Mouse (Mus musculus) olfactory bulb, adult 2 months (tissue): ENCODE results near the gene Gm973. TPM values are rescaled to one million over a fixed set of nuclear protein-coding genes. Genes with fewer than 3 reads are reported as not detected.

ENCODE experiments used
- H3K27ac ChIP-seq: fragments of 200-500 bp; 2 replicates; pipeline ENCODE4 v1.5.1; 2012; ENCODE audit warnings: low read depth, low read length; ENCODE audit not compliant: insufficient read depth
- H3K4me1 ChIP-seq: fragments of 200-500 bp; 2 replicates; pipeline ENCODE4 v1.6.1; 2012; ENCODE audit warnings: low read length; ENCODE audit not compliant: control insufficient read depth, insufficient read depth
- H3K4me3 ChIP-seq: fragments of 200-500 bp; 2 replicates; pipeline ENCODE4 v1.5.1; 2012; ENCODE audit warnings: mild to moderate bottlenecking, low read depth, low read length, moderate library complexity; ENCODE audit not compliant: insufficient read depth
- CTCF ChIP-seq: fragments of 200-500 bp; IDR thresholded peaks from 2 replicates; pipeline ENCODE4 v1.5.1; 2012; ENCODE audit warnings: low read depth, mild to moderate bottlenecking, low read length, moderate library complexity; ENCODE audit not compliant: insufficient read depth
- POLR2A ChIP-seq: fragments of 200-500 bp; IDR thresholded peaks from 2 replicates; pipeline ENCODE4 v1.6.1; 2012; ENCODE audit warnings: mild to moderate bottlenecking, low read depth, low read length, moderate library complexity; ENCODE audit not compliant: insufficient read depth
- WGBS: fragments of 180-500 bp; shearing (Covaris S2); methylation state at CpG from one replicate; pipeline ENCODE4 v1.1.7; 2018; 5-methylcytosine and 5-hydroxymethylcytosine counted together
- polyA plus RNA-seq: library from polyadenylated mRNA; stranded (reverse); fragments of >200 nt; gene quantifications from 2 replicates; pipeline ENCODE4 v1.2.4, GENCODE M21; 2012; ENCODE audit warnings: low replicate concordance; ENCODE audit not compliant: missing spikeins, insufficient read depth, insufficient read length

Gm973 gene
- polyA plus RNA-seq, 1 experiment, result not detected

GRCm38 (mm10) chr1:59683926-59684818, 168.1 kb downstream of the Gm973 start:
- Histone ChIP-seq H3K27ac (no peak overlapping the region), H3K4me1 (peaks cover 2% of the 10 kb centered on the region), H3K4me3 (peak overlapping the region; percentile 43)
- 10% methylated on average over 11 of the region's 11 CpGs for WGBS
- TF ChIP-seq CTCF (no peak), POLR2A (no peak)

GRCm38 (mm10) chr1:59684819-59685755, 169.0 kb downstream of the Gm973 start, which contains the start of gene Nop58:
TSS of gene Nop58 (plus strand) at chr1:59684971.
- TF ChIP-seq POLR2A, result peak; percentile 83
- no peak for TF ChIP-seq CTCF
- under 1% methylated on average over 49 of the region's 49 CpGs for WGBS
- H3K27ac ChIP-seq, result 0 out of 2 replicates have a peak within 1 kb of the TSS, but pooled peaks have one; percentile 10
- H3K4me3 ChIP-seq, result peak within 1 kb of the TSS; percentile 88
- peaks cover 2% of the 10 kb centered on the region for H3K4me1 ChIP-seq

Other genes starting within 250 kb of the Gm973 start
- not detected in 2 replicates for gene Fzd7, start 33.8 kb upstream of the Gm973 start, polyA plus RNA-seq
- not detected in 2 replicates for gene Sumo1, start 154.6 kb downstream of the Gm973 start, polyA plus RNA-seq
- gene Nop58, start 168.7 kb downstream of the Gm973 start, polyA plus RNA-seq, result not detected in 2 replicates
- gene Bmpr2, start 247.1 kb downstream of the Gm973 start, polyA plus RNA-seq, result 58.9 and 146 TPM in 2 replicates